Mouse (Mus musculus) forebrain, embryonic 11.5 days (tissue): ENCODE measurements around the gene 4833439L19Rik. TPM values are rescaled to one million over a fixed set of nuclear protein-coding genes. Genes with fewer than 3 reads are reported as not detected.
"Not testable (repeated sequence)": the region's sequence is repeated elsewhere in the genome, so short reads cannot be mapped to it uniquely, and the experiment has no call there.

Experiments used
- ATAC-seq: fragments of 200-750 bp; cut with Nextera tagmentation; replicated peaks from 2 replicates; pipeline ENCODE4 v1.8.0; 2017; ENCODE audit warnings: moderate TSS enrichment; ENCODE audit not compliant: low FRiP score
- DNase-seq: peaks from one replicate; pipeline ENCODE4 v3.0.0-alpha.2; 2017; ENCODE audit warnings: low spot score
- H3K27ac ChIP-seq: fragments of 300-500 bp; sonication (generic); 2 replicates; pipeline ENCODE4 v1.5.1; 2014; ENCODE audit warnings: low read depth, low read length
- H3K27me3 ChIP-seq: fragments of 300-500 bp; sonication (generic); 2 replicates; pipeline ENCODE4 v1.6.1; 2014; ENCODE audit warnings: mild to moderate bottlenecking, low read length, mixed read lengths; ENCODE audit not compliant: control insufficient read depth, insufficient read depth
- H3K36me3 ChIP-seq: fragments of 300-500 bp; sonication (generic); 2 replicates; pipeline ENCODE4 v1.6.1; 2014; ENCODE audit warnings: mild to moderate bottlenecking, low read length, moderate library complexity, mixed read lengths; ENCODE audit not compliant: control insufficient read depth, insufficient read depth
- H3K4me1 ChIP-seq: fragments of 300-500 bp; sonication (generic); replicated peaks from 2 replicates; pipeline ENCODE4 v1.6.1; 2014; ENCODE audit warnings: low read length, mixed read lengths; ENCODE audit not compliant: control insufficient read depth, insufficient read depth
- H3K4me2 ChIP-seq: fragments of 300-500 bp; sonication (generic); 2 replicates; pipeline ENCODE4 v1.6.1; 2014; ENCODE audit warnings: low read depth, mild to moderate bottlenecking, low read length, moderate library complexity, mixed read lengths; ENCODE audit not compliant: severe bottlenecking
- H3K4me3 ChIP-seq: fragments of 300-500 bp; sonication (generic); 2 replicates; pipeline ENCODE4 v1.5.1; 2014; ENCODE audit warnings: low read depth, low read length
- H3K9ac ChIP-seq: fragments of 300-500 bp; sonication (generic); 2 replicates; pipeline ENCODE4 v1.6.1; 2014; ENCODE audit warnings: low read length
- H3K9me3 ChIP-seq: fragments of 300-500 bp; sonication (generic); 2 replicates; pipeline ENCODE4 v1.6.1; 2016; ENCODE audit warnings: low read length, mixed read lengths; ENCODE audit not compliant: control insufficient read depth
- WGBS: fragments of 180-500 bp; shearing (Covaris S2); extraction: QIAGEN DNeasy Blood & Tissue Kit; methylation state at CpG from one replicate; pipeline ENCODE4 v1.1.7; 2014; 5-methylcytosine and 5-hydroxymethylcytosine counted together
- polyA plus RNA-seq: library from polyadenylated mRNA; unstranded; fragments of >200 nt; fragmentation: Nextera tagmentation; extraction: Ambion mirVana; gene quantifications from 2 replicates; pipeline ENCODE4 v1.2.1, GENCODE M21; 2014

The 4833439L19Rik gene
- polyA plus RNA-seq = 250 and 259 TPM in 2 replicates

- no peaks in the 10 kb centered on the region for H3K27me3 ChIP-seq
- H3K9me3 ChIP-seq = no peaks in the 10 kb centered on the region
- under 1% methylated on average over 27 of the region's 27 CpGs for WGBS
- no peak within 1 kb of the TSS for H3K27ac ChIP-seq
- DNase-seq (peak; percentile 97), ATAC-seq (peak; percentile 94)
- H3K4me3 ChIP-seq = peak within 1 kb of the TSS; percentile 81
- peaks cover 6% of the 10 kb centered on the region; the same call in 1 of the 2 replicates for H3K4me1 ChIP-seq
- H3K4me2 ChIP-seq = peak within 1 kb of the TSS; percentile 58
- H3K36me3 ChIP-seq = peaks cover 1% of the 10 kb centered on the region; the same call in 1 of the 2 replicates
- peak within 1 kb of the TSS; percentile 91 for H3K9ac ChIP-seq
Observed at GRCm38 (mm10) chr13:54565201-54565581, at the start of gene 4833439L19Rik. TSS of gene 4833439L19Rik (minus strand) at chr13:54565435.

GRCm38 (mm10) chr13:54613141-54613540 is 47.9 kb upstream of the 4833439L19Rik start:
- not testable (repeated sequence) for H3K36me3 ChIP-seq, H3K4me1 ChIP-seq, H3K9me3 ChIP-seq, H3K4me3 ChIP-seq, H3K4me2 ChIP-seq, H3K27ac ChIP-seq, ATAC-seq, H3K9ac ChIP-seq, DNase-seq
- peaks cover 15% of the 10 kb centered on the region for H3K27me3 ChIP-seq
- WGBS = 83% methylated on average over 8 of the region's 8 CpGs

GRCm38 (mm10) chr13:54610972-54611754 is 45.9 kb upstream of the 4833439L19Rik start, which contains the start of gene Cltb:
TSS of gene Cltb (minus strand) at chr13:54611344.
- H3K27ac ChIP-seq = no peak within 1 kb of the TSS
- WGBS = under 1% methylated on average over 64 of the region's 66 CpGs

GRCm38 (mm10) chr13:54610613-54610971 is 45.4 kb upstream of the 4833439L19Rik start:
- Histone ChIP-seq H3K27ac (no peak overlapping the region), H3K4me2 (peak overlapping the region; percentile 77), H3K4me1 (no peaks in the 10 kb centered on the region), H3K9me3 (no peaks in the 10 kb centered on the region), H3K27me3 (peaks cover 24% of the 10 kb centered on the region), H3K36me3 (no peaks in the 10 kb centered on the region), H3K4me3 (peak overlapping the region; percentile 43), H3K9ac (peak overlapping the region; percentile 47)
- DNase-seq (no peak), ATAC-seq (no peak)
- 8% methylated on average over 13 of the region's 13 CpGs for WGBS

More at GRCm38 (mm10) chr13:54610972-54611754, 45.9 kb upstream of the 4833439L19Rik start, which contains the start of gene Cltb:
- ATAC-seq (peak; percentile 70; the same call in 1 of the 2 replicates), DNase-seq (peak; percentile 91)
- H3K27me3 ChIP-seq = peaks cover 24% of the 10 kb centered on the region
- no peaks in the 10 kb centered on the region for H3K36me3 ChIP-seq
- no peaks in the 10 kb centered on the region for H3K9me3 ChIP-seq
- peak within 1 kb of the TSS; percentile 77 for H3K4me2 ChIP-seq
- H3K4me3 ChIP-seq = peak within 1 kb of the TSS; percentile 43
- peak within 1 kb of the TSS; percentile 47 for H3K9ac ChIP-seq
- no peaks in the 10 kb centered on the region for H3K4me1 ChIP-seq

GRCm38 (mm10) chr13:54609301-54609700 is 44.1 kb upstream of the 4833439L19Rik start:
- WGBS = 17% methylated on average over 1 of the region's 1 CpGs
- DNase-seq = no peak
- Histone ChIP-seq H3K27ac (no peak overlapping the region), H3K9me3 (no peaks in the 10 kb centered on the region), H3K4me1 (no peaks in the 10 kb centered on the region), H3K4me3 (no peak overlapping the region), H3K36me3 (no peaks in the 10 kb centered on the region), H3K27me3 (peaks cover 24% of the 10 kb centered on the region), H3K9ac (no peak overlapping the region), H3K4me2 (no peak overlapping the region)
- no peak for ATAC-seq

GRCm38 (mm10) chr13:54608666-54609065 is 43.4 kb upstream of the 4833439L19Rik start:
- Histone ChIP-seq H3K27me3 (peaks cover 24% of the 10 kb centered on the region), H3K4me3 (no peak overlapping the region), H3K9ac (no peak overlapping the region), H3K27ac (no peak overlapping the region), H3K4me2 (no peak overlapping the region), H3K9me3 (no peaks in the 10 kb centered on the region), H3K36me3 (no peaks in the 10 kb centered on the region), H3K4me1 (peaks cover 2% of the 10 kb centered on the region; the same call in 1 of the 2 replicates)
- WGBS = 9% methylated on average over 8 of the region's 8 CpGs
- DNase-seq (peak; percentile 48), ATAC-seq (no peak)

- 79% methylated on average over 3 of the region's 3 CpGs for WGBS
- Histone ChIP-seq H3K27ac (no peak overlapping the region), H3K4me3 (no peak overlapping the region), H3K36me3 (no peaks in the 10 kb centered on the region), H3K9me3 (no peaks in the 10 kb centered on the region), H3K4me1 (peaks cover 2% of the 10 kb centered on the region; the same call in 1 of the 2 replicates), H3K27me3 (peaks cover 24% of the 10 kb centered on the region), H3K9ac (no peak overlapping the region), H3K4me2 (no peak overlapping the region)
- ATAC-seq (no peak), DNase-seq (no peak)
Observed at GRCm38 (mm10) chr13:54608002-54608401, 42.8 kb upstream of the 4833439L19Rik start.

GRCm38 (mm10) chr13:54607204-54607603 is 42.0 kb upstream of the 4833439L19Rik start:
- DNase-seq = no peak
- Histone ChIP-seq H3K9ac (no peak overlapping the region), H3K4me2 (no peak overlapping the region), H3K4me1 (peaks cover 2% of the 10 kb centered on the region; the same call in 1 of the 2 replicates), H3K27me3 (peaks cover 28% of the 10 kb centered on the region), H3K9me3 (no peaks in the 10 kb centered on the region), H3K27ac (no peak overlapping the region), H3K36me3 (no peaks in the 10 kb centered on the region), H3K4me3 (no peak overlapping the region)
- 66% methylated on average over 5 of the region's 5 CpGs for WGBS
- ATAC-seq = no peak
